Mouse (Mus musculus): ENCODE measurements around the gene Filip1l.

Gene Filip1l

DNA sequence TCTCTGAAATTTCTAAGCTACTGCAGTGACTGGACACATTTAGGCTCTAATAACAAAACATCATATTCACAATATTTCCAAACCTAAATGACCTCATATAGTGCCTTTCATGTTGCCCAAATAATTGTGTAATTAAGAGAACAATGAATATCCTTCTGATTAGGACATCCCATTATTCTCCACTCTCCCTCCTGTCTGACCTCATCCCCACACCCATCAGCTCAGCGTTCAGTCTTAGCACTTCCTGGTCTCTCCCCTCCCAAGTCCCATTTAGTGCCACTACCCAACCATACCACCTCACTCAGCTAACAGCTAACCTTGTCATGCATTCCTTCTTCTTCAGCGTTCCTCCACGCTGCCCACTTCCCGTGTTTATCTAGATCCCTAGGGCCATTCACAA is 130.0 kb downstream of the Filip1l start:
- in situ Hi-C loops (cut with MboI, MseI), result no loop called here

DNA sequence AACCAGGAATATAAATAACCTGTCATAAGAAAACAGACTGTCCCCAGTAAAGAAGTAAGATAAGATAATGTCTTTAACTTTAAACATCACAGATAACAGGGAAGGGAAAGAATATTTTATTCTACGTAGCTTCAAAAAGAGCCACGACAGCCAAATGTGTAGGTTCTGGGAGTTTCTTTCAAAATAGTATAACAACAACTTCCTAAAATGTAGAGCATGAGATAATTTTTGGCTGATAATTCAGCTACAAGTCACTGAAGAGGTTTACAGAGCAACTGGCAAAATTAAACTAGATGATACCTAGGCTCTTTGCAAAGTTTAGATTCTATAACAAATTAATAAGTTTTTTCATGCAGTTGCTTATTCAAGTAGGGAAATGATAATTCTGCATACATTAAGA is 130.6 kb downstream of the Filip1l start:
- in situ Hi-C loops (cut with MboI, MseI), result no loop called here

GRCm38 (mm10) chr16:57484043-57484795 is 131.3 kb downstream of the Filip1l start:
- in situ Hi-C loops (cut with MboI, MseI), result no loop called here

DNA sequence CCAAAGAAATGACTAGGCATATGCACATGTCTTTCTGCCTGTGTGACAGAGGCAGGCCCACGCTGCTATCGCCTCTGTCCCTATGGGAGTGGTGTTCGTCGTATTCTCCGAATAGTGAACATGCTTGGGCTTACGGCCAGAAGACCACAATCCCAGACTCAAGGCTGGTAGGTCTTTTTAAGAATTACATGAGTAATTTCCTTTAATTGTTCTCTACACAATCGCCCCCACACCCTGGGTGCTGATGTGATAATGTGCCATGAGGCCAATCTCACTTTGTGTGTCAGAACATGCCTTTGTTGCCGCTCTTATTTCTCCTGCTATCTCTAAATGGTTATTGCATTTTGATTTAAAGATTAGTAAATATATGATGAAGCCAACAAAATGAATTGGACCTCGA is 132.4 kb downstream of the Filip1l start:
- in situ Hi-C loops (cut with MboI, MseI), result no loop called here

GRCm38 (mm10) chr16:57486266-57486665 is 133.4 kb downstream of the Filip1l start:
- in situ Hi-C loops (cut with MboI, MseI), result no loop called here

- in situ Hi-C loops (cut with MboI, MseI), result no loop called here
Observed at GRCm38 (mm10) chr16:57488661-57489060, 135.8 kb downstream of the Filip1l start.

GRCm38 (mm10) chr16:57490691-57491090 is 137.8 kb downstream of the Filip1l start:
- in situ Hi-C loops (cut with MboI, MseI), result no loop called here

GRCm38 (mm10) chr16:57491853-57492252 is 139.0 kb downstream of the Filip1l start:
- in situ Hi-C loops (cut with MboI, MseI), result no loop called here

- in situ Hi-C loops (cut with MboI, MseI), result loop anchor here (5.0 kb wide), 1 partner anchor 47 kb away; no protein-coding TSS in a partner anchor
Observed at GRCm38 (mm10) chr16:57495476-57496203, 142.7 kb downstream of the Filip1l start.

DNA sequence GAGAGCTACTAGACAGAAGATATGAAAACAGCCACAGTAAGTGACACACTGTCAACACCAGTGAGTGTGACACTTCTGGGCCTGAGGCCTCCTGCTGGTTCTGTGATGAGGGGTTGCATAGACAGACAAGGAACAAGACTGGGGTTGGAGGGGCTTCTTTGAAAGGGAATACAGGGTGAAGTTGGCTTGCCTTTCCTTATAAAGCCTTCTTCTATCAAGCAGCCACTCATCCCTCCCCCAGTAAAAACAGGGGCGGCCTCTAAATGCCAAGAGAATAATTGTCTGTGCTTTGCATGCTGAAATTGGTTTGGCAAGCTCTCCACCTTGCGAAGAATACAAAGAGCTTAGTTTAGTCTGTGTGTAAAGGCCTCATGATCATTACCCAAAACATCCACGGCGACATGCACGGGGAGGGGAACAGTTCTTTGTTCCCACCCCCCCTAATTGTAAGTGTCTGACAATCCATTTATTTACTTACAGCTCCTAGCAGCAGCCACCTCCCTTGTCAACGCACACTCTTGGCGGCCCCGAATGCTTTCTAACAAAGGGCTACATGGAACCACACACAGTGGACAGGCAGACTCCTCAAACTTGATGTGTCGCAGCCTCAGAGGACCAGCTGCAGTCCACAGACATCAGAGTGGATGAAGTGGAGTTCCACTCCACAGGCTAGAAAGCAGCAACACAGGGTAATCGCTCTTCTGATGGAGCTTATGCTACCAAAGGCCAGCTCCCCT is 143.7 kb downstream of the Filip1l start:
- in situ Hi-C loops (cut with MboI, MseI), result loop anchor here (5.0 kb wide), 1 partner anchor 46 kb away; no protein-coding TSS in a partner anchor

GRCm38 (mm10) chr16:57500851-57501250 is 148.0 kb downstream of the Filip1l start:
- in situ Hi-C loops (cut with MboI, MseI), result no loop called here

GRCm38 (mm10) chr16:57502230-57502629 is 149.3 kb downstream of the Filip1l start:
- in situ Hi-C loops (cut with MboI, MseI), result no loop called here

DNA sequence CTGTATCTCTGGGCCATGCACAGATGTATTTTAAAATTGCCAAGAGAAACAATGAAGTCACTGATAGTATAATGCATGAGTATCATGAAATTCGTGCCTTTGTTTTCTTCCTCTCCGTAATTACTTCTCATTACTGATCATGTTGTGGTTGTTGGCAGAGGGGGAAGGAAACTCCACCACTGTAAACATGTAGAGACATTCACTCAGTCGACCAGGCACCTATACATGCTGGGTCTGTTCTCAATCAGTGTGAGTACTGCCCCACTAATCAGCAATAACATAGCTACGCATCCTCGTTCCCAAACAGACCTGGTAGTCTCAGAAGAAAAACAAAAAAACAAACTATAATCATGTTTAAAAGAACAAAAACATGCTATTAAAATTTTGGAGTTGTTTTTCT is 149.9 kb downstream of the Filip1l start:
- in situ Hi-C loops (cut with MboI, MseI), result no loop called here

DNA sequence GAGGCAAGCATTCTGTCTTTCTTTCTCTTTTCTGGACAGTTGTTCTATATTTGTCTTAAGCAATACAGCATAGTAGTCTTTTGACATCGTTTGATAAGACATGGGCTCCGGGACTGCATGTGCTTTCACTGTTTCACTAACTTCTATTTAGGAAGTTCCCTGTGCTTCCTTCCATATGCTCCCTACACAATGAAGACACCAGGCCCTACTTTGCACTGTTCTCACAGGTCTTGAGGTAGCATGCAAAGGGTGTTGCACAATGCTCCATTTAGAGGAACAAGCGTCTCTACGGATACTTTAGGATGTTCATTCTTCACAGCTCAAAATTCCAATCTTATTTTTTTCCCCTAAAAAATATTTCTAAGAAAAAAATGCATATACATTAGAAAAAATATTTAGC is 151.8 kb downstream of the Filip1l start:
- in situ Hi-C loops (cut with MboI, MseI), result no loop called here

DNA sequence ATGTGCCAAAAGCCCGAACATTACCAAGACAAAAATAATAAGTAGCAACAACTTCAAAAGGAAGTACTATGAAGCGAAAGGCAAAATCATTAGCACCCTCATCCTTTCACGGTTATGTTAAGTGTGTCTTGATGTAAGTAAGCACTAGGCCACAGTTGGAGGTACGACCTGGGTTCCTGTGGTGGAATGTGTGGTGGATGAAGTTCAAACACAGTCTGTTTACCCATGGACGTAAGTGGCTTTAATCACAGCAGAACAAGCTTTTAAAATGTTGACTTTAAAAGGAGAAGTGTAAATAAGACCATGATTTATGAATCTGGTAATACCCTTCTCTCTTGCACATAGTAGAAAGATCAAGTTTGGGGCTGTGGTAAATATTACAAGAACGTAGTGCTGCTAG is 153.2 kb downstream of the Filip1l start:
- in situ Hi-C loops (cut with MboI, MseI), result no loop called here

GRCm38 (mm10) chr16:57508351-57508750 is 155.5 kb downstream of the Filip1l start:
- in situ Hi-C loops (cut with MboI, MseI), result no loop called here

DNA sequence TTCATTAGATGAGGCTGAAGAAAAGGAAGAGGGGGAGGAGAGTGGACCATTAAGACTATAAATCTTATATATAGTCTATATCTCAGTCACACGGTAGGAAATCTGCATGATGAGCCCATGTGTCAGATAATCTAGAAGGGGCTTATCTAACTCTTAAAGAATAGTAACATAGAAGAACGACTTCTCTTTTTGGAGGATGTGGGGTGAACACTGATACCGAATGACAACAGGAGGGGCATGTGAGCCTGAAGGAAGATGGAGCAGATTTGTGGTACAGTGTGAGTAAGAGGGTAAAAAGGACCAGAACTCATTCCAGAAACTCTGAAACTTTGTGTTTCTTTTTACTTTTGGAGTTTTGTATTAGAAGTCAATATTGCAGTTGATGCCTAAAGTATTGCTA is 156.2 kb downstream of the Filip1l start:
- in situ Hi-C loops (cut with MboI, MseI), result no loop called here

DNA sequence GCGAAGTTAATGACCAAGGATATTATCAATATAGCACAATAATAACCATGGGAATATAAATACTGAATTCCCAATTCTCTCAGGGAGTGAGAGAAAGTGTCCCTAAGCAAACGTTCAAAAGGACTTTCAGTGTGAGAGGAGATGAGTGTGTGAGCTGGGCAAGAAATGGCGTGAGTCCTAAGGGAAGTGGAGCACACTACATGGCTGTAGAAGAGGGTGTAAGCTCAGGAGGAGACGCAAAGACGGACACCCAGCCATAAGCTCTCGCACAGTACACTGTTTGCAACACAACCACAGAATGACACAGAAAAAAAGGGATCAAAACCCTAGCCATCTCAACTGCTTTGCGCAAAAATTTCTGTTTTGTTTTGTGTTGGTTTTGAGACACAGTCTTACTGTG is 160.7 kb downstream of the Filip1l start:
- in situ Hi-C loops (cut with MboI, MseI), result no loop called here

GRCm38 (mm10) chr16:57514371-57514770 is 161.5 kb downstream of the Filip1l start:
- in situ Hi-C loops (cut with MboI, MseI), result no loop called here

DNA sequence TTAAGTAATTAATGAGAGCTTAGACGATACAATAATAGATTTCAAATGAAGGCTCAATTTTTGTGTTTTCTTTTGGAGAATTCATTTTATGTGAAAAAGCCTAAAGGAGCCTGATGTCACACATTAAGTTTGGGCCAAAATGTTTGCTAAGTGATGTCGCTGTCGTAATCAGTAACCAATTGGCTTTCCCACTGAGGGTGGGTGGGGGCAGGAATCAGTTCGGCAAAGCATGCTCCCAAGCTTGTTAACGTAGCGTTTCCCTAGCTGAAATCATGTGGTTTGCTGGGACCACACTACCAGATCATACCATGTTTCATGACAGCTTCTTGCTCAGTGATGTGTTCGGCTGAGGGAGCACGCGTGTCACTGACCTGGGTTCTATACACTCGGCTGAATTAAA is 162.7 kb downstream of the Filip1l start:
- in situ Hi-C loops (cut with MboI, MseI), result no loop called here

- in situ Hi-C loops (cut with MboI, MseI), result no loop called here
Observed at GRCm38 (mm10) chr16:57525046-57525445, 172.2 kb downstream of the Filip1l start.

- in situ Hi-C loops (cut with MboI, MseI), result no loop called here
Observed at GRCm38 (mm10) chr16:57525476-57525875, 172.6 kb downstream of the Filip1l start.
